Mouse (Mus musculus): ENCODE results near the gene Hlcs. TPM values are rescaled to one million over a fixed set of nuclear protein-coding genes. Genes with fewer than 3 reads are reported as not detected.

Hlcs gene
- polyA plus RNA-seq, 1 experiment = 7.8 TPM

DNA sequence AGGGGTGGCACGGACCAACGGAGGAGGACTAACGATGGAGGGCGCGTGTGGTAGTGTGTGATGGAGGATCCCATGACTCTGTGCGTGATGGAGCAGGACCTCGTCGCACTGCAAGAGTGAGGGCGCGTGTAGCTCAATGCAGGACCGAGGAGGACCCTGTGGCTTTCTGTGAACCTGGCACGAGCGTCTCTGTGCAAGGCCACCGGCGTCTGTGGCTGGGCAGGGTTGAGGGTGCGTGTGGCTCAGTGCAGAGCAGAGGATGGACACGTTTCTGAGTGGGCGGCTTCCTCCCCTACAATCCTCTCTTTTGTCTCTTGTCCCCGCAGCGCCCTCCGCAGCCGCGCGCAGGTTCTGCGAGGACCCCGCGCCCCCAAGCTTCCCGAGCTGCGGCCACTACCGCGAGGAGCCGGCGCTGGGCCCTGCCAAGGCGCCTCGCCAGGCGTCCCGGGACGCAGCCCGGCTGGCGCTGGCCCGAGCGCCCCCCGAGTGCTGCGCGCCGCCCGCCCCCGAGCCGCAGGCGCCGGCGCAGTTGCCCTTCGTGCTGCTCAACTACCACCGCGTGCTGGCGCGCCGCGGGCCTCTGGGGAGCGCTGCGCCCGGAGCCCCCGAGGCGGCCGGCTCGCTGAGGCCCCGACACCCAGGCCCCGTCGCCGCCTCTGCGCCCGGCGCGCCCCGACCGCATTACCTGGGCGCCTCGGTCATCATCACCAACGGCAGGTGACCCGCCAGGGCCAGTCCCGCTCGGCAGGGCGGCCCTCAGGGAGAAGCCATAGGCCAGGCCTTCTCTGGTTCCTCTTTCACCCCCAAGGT, 188.0 kb downstream of the Hlcs start:
- Histone ChIP-seq H3K4me1 (replicated peaks; ENCODE audit: control insufficient read depth, insufficient read depth, low read length) (no peaks in the 10 kb centered on the region), H3K27ac (ENCODE audit: control insufficient read depth, insufficient read depth, low read length) (no peak overlapping the region), H3K36me3 (ENCODE audit: control insufficient read depth, insufficient read depth, low read length) (no peaks in the 10 kb centered on the region), H3K27me3 (ENCODE audit: control insufficient read depth, insufficient read depth, low read length) (peaks cover 27% of the 10 kb centered on the region), H3K4me3 (ENCODE audit: control insufficient read depth, insufficient read depth, low read length) (no peak overlapping the region)
- TF ChIP-seq CTCF (IDR thresholded peaks at IDR 0.05; ENCODE audit: borderline replicate concordance, control insufficient read depth, extremely low read depth, insufficient read depth, low read length, poor library complexity) = no peak
- TF ChIP-seq POLR2A (IDR thresholded peaks at IDR 0.05; ENCODE audit: control insufficient read depth, extremely low read depth, insufficient read depth, low read length, poor library complexity) = no peak
- WGBS = 4% methylated on average over 82 of the region's 83 CpGs
- no peak for DNase-seq

GRCm38 (mm10) chr16:94123247-94123646, 190.1 kb downstream of the Hlcs start:
- peaks cover 27% of the 10 kb centered on the region for H3K27me3 ChIP-seq (ENCODE audit: control insufficient read depth, insufficient read depth, low read length)
- 70% methylated on average over 11 of the region's 11 CpGs for WGBS
- TF ChIP-seq CTCF (IDR thresholded peaks at IDR 0.05; ENCODE audit: borderline replicate concordance, control insufficient read depth, extremely low read depth, insufficient read depth, low read length, poor library complexity) = no peak
- no peak for TF ChIP-seq POLR2A (IDR thresholded peaks at IDR 0.05; ENCODE audit: control insufficient read depth, extremely low read depth, insufficient read depth, low read length, poor library complexity)
- H3K27ac ChIP-seq (ENCODE audit: control insufficient read depth, insufficient read depth, low read length) = no peak overlapping the region
- no peak overlapping the region for H3K4me3 ChIP-seq (ENCODE audit: control insufficient read depth, insufficient read depth, low read length)
- no peaks in the 10 kb centered on the region for H3K4me1 ChIP-seq (replicated peaks; ENCODE audit: control insufficient read depth, insufficient read depth, low read length)
- no peak for DNase-seq
- H3K36me3 ChIP-seq (ENCODE audit: control insufficient read depth, insufficient read depth, low read length) = no peaks in the 10 kb centered on the region

GRCm38 (mm10) chr16:94122347-94122746, 191.0 kb downstream of the Hlcs start:
- H3K36me3 ChIP-seq (ENCODE audit: control insufficient read depth, insufficient read depth, low read length) = no peaks in the 10 kb centered on the region
- no peak for DNase-seq
- H3K4me3 ChIP-seq (ENCODE audit: control insufficient read depth, insufficient read depth, low read length) = no peak overlapping the region
- TF ChIP-seq CTCF (IDR thresholded peaks at IDR 0.05; ENCODE audit: borderline replicate concordance, control insufficient read depth, extremely low read depth, insufficient read depth, low read length, poor library complexity) = no peak
- TF ChIP-seq POLR2A (IDR thresholded peaks at IDR 0.05; ENCODE audit: control insufficient read depth, extremely low read depth, insufficient read depth, low read length, poor library complexity) = no peak
- no peak overlapping the region for H3K27ac ChIP-seq (ENCODE audit: control insufficient read depth, insufficient read depth, low read length)
- 14% methylated on average over 3 of the region's 3 CpGs for WGBS
- no peaks in the 10 kb centered on the region for H3K4me1 ChIP-seq (replicated peaks; ENCODE audit: control insufficient read depth, insufficient read depth, low read length)
- H3K27me3 ChIP-seq (ENCODE audit: control insufficient read depth, insufficient read depth, low read length) = peaks cover 27% of the 10 kb centered on the region

- 100% methylated on average over 1 of the region's 1 CpGs for WGBS
- H3K4me3 ChIP-seq (ENCODE audit: control insufficient read depth, insufficient read depth, low read length) = no peak overlapping the region
- TF ChIP-seq POLR2A (IDR thresholded peaks at IDR 0.05; ENCODE audit: control insufficient read depth, extremely low read depth, insufficient read depth, low read length, poor library complexity) = no peak
- no peak for TF ChIP-seq CTCF (IDR thresholded peaks at IDR 0.05; ENCODE audit: borderline replicate concordance, control insufficient read depth, extremely low read depth, insufficient read depth, low read length, poor library complexity)
- no peaks in the 10 kb centered on the region for H3K36me3 ChIP-seq (ENCODE audit: control insufficient read depth, insufficient read depth, low read length)
- no peak for DNase-seq
- H3K27me3 ChIP-seq (ENCODE audit: control insufficient read depth, insufficient read depth, low read length) = peaks cover 2% of the 10 kb centered on the region; the same call in 1 of the 2 replicates
- no peak overlapping the region for H3K27ac ChIP-seq (ENCODE audit: control insufficient read depth, insufficient read depth, low read length)
- H3K4me1 ChIP-seq (replicated peaks; ENCODE audit: control insufficient read depth, insufficient read depth, low read length) = no peaks in the 10 kb centered on the region
Measured at GRCm38 (mm10) chr16:94118394-94118793, 195.0 kb downstream of the Hlcs start.

- DNase-seq = no peak
- H3K4me3 ChIP-seq (ENCODE audit: control insufficient read depth, insufficient read depth, low read length) = no peak overlapping the region
- H3K27ac ChIP-seq (ENCODE audit: control insufficient read depth, insufficient read depth, low read length) = no peak overlapping the region
- H3K27me3 ChIP-seq (ENCODE audit: control insufficient read depth, insufficient read depth, low read length) = no peaks in the 10 kb centered on the region; the same call in 1 of the 2 replicates
- no peaks in the 10 kb centered on the region for H3K36me3 ChIP-seq (ENCODE audit: control insufficient read depth, insufficient read depth, low read length)
- TF ChIP-seq POLR2A (IDR thresholded peaks at IDR 0.05; ENCODE audit: control insufficient read depth, extremely low read depth, insufficient read depth, low read length, poor library complexity) (no peak), CTCF (IDR thresholded peaks at IDR 0.05; ENCODE audit: borderline replicate concordance, control insufficient read depth, extremely low read depth, insufficient read depth, low read length, poor library complexity) (no peak)
- 80% methylated on average over 6 of the region's 6 CpGs for WGBS
- H3K4me1 ChIP-seq (replicated peaks; ENCODE audit: control insufficient read depth, insufficient read depth, low read length) = no peaks in the 10 kb centered on the region
Measured at GRCm38 (mm10) chr16:94117333-94117732, 196.0 kb downstream of the Hlcs start.

- H3K4me3 ChIP-seq (ENCODE audit: control insufficient read depth, insufficient read depth, low read length) = no peak overlapping the region
- no peak for DNase-seq
- H3K36me3 ChIP-seq (ENCODE audit: control insufficient read depth, insufficient read depth, low read length) = no peaks in the 10 kb centered on the region
- WGBS = 86% methylated on average over 9 of the region's 9 CpGs
- no peak overlapping the region for H3K27ac ChIP-seq (ENCODE audit: control insufficient read depth, insufficient read depth, low read length)
- TF ChIP-seq POLR2A (IDR thresholded peaks at IDR 0.05; ENCODE audit: control insufficient read depth, extremely low read depth, insufficient read depth, low read length, poor library complexity) (no peak), CTCF (IDR thresholded peaks at IDR 0.05; ENCODE audit: borderline replicate concordance, control insufficient read depth, extremely low read depth, insufficient read depth, low read length, poor library complexity) (no peak)
- no peaks in the 10 kb centered on the region for H3K4me1 ChIP-seq (replicated peaks; ENCODE audit: control insufficient read depth, insufficient read depth, low read length)
- no peaks in the 10 kb centered on the region for H3K27me3 ChIP-seq (ENCODE audit: control insufficient read depth, insufficient read depth, low read length)
Measured at GRCm38 (mm10) chr16:94114693-94115092, 198.7 kb downstream of the Hlcs start.

Measured in thymus, adult 2 months (tissue).